Mouse (Mus musculus) adrenal gland, postnatal 10 days (tissue): ENCODE measurements around the gene Gm47995. TPM values are rescaled to one million over a fixed set of nuclear protein-coding genes. Genes with fewer than 3 reads are reported as not detected.
"Not testable (repeated sequence)": the region's sequence is repeated elsewhere in the genome, so short reads cannot be mapped to it uniquely, and the experiment has no call there.

ENCODE experiments used
- DNase-seq: peaks from one replicate; pipeline ENCODE4 v3.0.0; 2021; ENCODE audit warnings: mixed read lengths
- total RNA-seq, 2 experiments: library from RNA; stranded (reverse); gene quantifications; 2 replicates each; pipeline ENCODE4 v1.2.3; 2021

Gene Gm47995
- total RNA-seq, 2 experiments from 2014 or later: not detected

DNA sequence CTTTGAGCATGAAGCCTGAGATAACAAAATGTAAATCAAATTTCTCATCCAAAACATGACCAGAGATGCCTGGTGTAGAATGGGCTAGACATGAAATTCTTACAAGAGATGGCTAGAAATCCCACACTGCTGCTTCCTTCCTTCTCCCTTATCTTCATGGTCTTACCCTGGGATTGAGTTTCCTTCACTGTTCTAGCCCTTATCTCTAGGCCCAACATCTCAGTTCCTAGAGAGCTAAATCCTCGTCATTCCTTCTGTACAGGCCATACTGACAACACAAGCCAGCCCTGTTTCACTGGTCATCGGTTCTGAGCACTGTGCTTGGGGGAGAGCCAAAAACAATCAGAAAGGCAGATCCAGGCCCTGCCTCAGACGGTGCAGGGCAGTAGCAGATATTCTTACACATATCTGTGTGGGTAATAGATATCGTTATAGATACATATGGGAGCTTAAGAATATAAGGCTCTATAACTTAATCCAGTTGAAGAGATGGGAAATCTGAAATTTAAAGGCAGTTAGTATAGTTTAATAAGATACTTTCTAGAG lies 11.3 kb upstream of the Gm47995 start:
- DNase-seq: not testable (repeated sequence)

DNA sequence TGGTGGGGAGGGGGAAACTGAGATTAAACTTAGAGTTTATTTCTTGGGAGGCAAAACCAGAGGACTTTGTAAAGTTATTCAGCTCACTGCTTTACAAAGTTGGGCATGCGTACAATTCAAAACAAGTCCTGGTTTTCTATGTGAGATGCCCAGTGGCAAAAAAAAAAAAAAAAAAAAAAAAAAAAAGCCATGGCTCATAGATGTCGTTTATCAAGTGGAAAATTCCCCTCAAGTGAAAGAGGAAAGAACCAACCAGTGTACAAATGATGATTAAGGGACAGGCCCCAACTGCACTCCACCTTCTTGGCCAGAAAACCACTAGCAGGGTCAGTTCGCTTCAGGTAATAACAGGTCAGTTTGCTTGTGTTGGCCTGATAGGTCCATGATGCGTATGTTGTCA lies 9.8 kb upstream of the Gm47995 start:
- no peak for DNase-seq

DNA sequence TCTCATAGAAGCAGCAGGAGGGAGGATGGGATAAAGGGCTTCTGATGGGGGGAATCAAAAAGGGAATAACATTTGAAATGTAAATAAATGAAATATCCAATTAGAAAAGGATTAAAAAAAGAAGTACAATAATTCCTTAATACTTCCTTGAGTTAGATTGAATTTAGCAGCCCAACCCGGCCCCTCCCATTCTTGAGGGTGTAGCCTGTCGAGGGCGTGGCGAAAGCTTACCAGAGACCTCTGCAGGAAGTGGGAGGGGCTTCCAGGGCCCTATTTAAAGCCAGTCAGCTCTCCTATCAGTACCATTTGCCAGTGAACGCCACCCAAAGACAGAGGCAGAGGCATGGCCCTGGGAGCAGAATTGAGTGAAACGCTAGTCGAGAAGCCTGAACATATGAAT lies 6.2 kb upstream of the Gm47995 start, which contains the start of gene Gm8947:
Gene Gm8947, plus strand, starts transcription at position 302 of the 400 bp plus-strand sequence.
- DNase-seq: not testable (repeated sequence)

DNA sequence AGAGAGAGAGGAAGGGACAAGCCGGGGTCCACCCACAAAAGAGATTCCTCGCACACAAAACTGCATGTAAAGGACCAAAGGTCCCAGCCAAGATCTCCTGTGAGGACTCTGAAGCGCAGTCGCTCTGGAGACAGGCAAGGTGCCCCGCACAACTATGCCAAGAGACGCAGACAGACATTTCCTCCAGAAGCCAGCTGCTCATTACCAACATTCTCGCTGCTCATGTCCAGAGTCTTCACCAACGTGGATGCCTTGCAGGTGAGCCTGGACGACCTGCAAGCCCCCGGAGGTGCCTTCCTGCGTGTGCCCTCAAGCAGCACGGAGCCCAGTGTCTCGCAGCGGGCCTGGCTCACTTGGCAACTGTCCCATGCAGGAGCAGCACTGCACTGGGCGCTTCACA lies 5.5 kb upstream of the Gm47995 start:
- DNase-seq: not testable (repeated sequence)

DNA sequence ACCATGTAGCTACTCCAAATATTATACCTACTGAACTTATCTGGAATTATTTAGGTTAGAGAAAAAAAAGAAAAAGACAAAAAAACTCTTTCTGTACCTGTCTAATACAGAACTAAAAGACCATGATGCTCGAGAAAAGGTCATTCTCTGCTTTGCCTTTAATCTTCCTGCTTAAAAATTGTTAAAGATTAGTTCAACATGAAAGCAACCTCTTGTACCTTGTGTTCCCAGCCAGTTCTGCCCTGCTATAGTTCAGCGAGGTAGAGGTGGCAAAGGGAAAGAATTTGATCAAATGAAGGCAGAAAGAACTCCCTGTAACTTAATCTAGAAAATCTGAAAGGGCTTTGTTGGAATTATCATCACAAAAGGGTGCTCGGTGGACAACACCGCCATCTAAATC lies 2.3 kb upstream of the Gm47995 start:
- not testable (repeated sequence) for DNase-seq

DNA sequence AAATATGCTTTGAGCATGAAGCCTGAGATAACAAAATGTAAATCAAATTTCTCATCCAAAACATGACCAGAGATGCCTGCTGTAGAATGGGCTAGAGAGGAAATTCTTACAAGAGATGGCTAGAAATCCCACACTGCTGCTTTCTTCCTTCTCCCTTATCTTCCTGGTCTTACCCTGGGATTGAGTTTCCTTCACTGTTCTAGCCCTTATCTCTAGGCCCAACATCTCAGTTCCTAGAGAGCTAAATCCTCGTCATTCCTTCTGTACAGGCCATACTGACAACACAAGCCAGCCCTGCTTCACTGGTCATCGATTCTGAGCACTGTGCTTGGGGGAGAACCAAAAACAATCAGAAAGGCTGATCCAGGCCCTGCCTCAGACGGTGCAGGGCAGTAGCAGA lies 1.6 kb upstream of the Gm47995 start:
- DNase-seq: not testable (repeated sequence)

DNA sequence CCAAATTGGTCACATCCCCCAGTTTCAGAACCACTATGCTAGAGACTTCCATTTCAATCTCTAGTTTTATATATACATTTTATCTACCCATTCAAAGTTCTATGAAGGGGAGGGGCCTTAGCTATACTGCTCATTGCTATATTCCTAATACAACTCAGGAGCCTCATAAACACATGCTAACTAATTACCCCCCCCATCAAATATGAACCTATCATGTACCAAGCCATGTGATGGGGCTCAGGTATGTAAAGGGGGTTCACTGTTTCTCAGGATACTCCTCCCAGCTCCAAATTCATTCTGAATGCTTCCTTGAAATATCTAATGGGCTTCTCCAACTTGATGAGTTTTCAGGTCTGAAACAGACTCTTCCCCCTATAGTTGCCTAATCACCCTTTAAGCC lies 2.4 kb downstream of the Gm47995 start:
- not testable (repeated sequence) for DNase-seq

DNA sequence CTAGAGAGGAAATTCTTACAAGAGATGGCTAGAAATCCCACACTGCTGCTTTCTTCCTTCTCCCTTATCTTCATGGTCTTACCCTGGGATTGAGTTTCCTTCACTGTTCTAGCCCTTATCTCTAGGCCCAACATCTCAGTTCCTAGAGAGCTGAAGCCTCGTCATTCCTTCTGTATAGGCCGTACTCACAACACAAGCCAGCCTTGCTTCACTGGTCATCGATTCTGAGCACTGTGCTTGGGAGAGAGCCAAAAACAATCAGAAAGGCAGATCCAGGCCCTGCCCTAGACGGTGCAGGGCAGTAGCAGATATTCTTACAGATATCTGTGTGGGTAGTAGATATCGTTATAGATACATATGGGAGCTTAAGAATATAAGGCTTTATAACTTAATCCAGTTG lies 4.5 kb downstream of the Gm47995 start:
- DNase-seq: not testable (repeated sequence)

DNA sequence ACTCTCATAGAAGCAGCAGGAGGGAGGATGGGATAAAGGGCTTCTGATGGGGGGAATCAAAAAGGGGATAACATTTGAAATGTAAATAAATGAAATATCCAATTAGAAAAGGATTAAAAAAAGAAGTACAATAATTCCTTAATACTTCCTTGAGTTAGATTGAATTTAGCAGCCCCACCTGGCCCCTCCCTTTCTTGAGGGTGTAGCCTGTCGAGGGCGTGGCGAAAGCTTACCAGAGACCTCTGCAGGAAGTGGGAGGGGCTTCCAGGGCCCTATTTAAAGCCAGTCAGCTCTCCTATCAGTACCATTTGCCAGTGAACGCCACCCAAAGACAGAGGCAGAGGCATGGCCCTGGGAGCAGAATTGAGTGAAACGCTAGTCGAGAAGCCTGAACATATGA lies 5.6 kb downstream of the Gm47995 start, which contains the start of gene 3110040M04Rik:
Gene 3110040M04Rik, plus strand, starts transcription at position 304 of the 400 bp plus-strand sequence.
- not testable (repeated sequence) for DNase-seq

DNA sequence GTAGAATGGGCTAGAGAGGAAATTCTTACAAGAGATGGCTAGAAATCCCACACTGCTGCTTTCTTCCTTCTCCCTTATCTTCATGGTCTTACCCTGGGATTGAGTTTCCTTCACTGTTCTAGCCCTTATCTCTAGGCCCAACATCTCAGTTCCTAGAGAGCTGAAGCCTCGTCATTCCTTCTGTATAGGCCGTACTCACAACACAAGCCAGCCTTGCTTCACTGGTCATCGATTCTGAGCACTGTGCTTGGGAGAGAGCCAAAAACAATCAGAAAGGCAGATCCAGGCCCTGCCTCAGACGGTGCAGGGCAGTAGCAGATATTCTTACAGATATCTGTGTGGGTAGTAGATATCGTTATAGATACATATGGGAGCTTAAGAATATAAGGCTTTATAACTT lies 10.2 kb downstream of the Gm47995 start:
- DNase-seq: not testable (repeated sequence)

DNA sequence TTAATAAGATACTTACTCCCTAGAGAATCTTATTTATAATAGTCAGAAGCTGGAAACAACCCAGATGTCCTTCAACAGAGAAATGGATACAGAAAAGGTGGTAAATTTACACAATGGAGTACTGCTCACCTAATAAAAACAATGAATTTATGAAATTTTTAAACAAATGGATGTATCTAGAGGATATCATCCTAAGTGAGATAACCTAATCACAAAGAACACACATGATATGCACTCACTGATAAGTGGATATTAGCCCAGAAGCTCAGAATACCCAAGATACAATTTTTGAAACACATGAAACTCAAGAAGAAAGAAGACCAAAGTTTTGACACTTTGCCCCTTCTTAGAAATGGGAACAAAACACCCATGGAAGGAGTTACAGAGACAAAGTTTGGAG lies 10.7 kb downstream of the Gm47995 start:
- DNase-seq: not testable (repeated sequence)

DNA sequence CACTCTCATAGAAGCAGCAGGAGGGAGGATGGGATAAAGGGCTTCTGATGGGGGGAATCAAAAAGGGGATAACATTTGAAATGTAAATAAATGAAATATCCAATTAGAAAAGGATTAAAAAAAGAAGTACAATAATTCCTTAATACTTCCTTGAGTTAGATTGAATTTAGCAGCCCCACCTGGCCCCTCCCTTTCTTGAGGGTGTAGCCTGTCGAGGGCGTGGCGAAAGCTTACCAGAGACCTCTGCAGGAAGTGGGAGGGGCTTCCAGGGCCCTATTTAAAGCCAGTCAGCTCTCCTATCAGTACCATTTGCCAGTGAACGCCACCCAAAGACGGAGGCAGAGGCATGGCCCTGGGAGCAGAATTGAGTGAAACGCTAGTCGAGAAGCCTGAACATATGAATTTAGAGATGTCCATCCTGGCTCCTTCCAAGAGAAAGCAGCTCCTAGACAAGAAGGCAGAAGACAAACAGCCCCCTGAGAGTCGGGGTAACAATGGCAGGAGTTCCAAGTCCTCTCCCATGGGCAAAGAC lies 11.6 kb downstream of the Gm47995 start, which contains the start of gene Gm47996:
Gene Gm47996, plus strand, starts transcription at position 308 of the 532 bp plus-strand sequence.
- DNase-seq: not testable (repeated sequence)

DNA sequence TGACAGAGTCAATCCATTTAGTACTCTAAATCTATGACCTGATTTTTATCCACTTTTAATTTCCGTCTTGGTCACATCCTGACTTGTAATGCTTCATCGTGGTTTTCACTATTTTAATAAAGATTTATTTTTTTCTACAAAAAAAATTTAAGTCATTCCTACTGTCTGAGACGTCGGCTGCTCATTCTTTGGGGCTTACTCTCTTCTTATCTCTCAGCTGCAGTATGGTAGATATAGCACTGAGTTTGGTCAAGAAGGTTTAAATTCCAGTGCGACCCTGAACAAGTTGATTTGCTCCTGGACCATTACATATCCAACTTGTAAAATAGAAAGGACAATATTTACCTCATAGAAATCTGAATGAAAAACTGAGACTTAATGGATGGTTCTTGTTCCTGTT lies 13.4 kb downstream of the Gm47995 start:
- not testable (repeated sequence) for DNase-seq

DNA sequence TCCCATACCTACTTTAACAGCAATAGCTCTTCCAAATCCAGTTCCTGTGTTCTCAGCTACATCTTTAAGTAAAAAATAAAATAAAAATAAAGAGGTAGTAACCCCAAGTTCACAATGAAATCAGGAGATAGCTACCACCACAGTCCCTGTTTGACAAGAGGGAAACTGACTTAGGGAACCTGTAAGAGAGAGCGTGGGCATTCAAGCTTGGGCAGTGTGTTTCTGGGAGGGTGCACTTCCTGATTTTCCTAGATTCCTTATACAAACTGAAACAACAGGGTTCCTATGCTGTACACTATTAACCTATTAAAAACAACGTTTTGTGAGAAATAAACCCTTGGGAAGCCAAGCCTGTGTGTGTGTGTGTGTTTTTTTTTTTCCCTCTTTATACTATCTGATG lies 16.6 kb downstream of the Gm47995 start:
- DNase-seq: no peak

DNA sequence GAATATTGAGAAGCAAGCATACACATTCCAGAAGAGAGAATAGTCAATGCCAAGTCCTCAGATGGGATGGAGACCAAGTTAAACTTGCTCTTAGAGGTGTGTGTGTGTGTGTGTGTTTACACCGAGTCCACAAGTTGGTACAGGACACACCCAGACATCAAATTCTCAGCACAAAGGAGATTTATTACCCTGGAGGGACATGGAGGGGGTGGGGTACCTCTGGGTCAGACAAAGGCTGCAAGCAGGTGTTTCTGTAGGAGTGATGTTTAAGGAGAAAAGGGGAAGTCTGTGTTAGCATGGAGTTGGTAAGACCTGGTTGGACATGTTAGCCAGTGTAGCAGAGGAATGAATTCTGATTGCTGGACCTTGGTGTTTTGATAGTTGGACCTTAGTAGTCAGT lies 17.7 kb downstream of the Gm47995 start:
- DNase-seq: no peak

DNA sequence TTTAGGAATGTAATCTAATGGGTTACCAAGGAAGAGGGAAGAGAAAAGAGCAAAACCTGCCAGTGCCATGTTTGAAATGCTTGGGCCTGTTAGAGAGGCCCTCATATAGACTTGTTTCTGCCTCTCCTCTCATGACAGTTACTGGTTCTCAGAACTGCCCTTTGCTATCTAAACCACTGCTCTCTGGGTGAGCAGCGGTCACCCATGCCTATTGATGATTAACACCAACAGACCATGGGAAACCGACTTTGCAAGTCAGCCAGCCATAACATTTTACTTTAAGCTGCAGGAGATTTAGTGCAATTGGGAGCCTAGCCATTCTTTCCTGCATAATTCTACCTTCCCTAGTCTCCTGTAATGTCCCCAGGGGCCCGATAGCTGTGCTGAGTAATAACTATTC lies 18.2 kb downstream of the Gm47995 start:
- no peak for DNase-seq

DNA sequence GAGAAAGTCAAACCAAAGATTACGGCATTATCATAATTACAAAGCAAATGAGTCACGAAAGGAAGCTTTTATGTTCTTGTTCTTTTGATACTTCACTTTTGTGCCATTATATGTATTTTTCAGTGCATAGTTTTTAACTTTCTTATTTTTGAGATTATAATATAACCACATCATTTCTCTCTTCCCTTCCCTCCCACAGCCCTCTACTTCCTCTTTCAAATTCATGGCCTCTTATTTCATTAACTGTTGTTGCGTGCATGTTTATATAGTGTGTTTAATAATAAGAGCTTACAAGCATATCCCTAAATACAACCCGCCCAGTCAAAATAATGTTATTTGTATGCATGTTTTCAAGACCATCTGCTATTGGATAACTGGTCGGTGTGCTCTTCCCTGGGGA lies 20.8 kb downstream of the Gm47995 start:
- no peak for DNase-seq

DNA sequence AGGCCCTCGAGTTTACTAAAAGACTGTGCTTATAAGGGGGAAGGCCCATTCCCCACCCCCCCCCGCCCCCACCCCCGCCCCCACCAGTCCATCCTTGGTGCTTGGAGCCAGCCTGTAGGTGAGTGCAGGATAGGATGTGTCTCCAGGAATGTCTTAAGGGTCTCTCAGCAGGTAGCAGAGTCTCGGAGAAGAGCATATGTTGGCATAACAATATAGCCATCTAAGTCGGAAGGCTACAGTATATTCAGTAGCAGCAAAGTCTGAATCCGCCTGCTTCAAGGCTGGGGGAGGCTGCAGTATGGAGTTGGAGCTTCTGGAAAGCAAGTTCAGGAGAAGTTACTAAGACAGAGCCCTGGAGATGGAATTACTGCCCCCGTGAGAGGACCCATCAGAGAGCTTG lies 21.9 kb downstream of the Gm47995 start:
- no peak for DNase-seq

DNA sequence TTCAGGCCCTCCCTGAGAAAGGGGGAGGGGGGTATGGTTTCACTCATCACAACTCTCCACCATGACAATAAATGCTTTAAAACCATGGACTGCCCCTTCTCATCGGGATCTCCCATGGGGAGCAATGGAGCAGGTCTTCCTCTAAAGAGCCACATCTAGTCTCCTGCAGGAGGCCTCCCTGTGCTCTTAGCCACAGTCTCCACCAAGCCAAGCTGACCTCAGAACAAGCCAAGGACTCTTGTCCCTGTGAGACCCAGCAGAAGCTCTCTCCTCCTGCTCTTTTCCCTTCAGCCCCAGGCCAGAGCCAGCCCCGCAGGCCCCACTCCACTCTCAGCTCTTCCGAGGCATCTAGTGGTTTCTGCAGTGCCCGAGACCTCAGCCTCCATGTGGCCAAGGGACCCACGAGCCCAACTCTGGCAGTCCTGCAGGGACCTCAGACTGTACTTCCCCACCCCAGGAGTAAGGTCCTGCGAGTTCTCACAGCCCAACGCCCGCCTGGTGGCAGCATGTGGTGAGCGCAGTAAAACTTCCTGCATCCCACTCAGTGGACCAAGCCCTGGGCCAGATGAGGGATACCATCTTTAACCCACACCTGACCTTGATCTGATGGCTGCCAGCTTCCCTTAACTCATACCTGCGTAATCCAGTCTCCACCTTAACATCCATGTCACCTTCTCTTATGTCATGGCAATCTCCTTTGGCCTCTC lies 24.5 kb downstream of the Gm47995 start:
- no peak for DNase-seq

DNA sequence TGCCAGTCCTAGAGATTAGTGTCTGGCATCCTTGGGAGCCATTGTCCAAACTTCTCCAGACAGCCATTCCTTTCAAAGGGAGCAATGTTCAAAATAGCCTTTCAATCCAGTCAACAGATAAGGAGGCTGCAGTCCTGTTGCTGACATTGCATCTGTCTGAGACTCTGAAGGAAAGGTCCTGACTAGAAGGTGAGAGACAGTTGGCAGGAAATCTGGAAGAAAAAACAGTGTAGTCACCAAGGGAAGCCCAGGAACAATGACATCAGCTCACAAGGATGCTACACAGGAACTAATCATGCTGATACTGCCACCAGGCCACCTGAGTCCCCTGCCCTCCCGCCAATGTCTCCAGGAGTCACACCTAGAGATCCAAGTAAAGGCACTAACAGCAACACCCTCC lies 25.1 kb downstream of the Gm47995 start:
- DNase-seq: no peak

DNA sequence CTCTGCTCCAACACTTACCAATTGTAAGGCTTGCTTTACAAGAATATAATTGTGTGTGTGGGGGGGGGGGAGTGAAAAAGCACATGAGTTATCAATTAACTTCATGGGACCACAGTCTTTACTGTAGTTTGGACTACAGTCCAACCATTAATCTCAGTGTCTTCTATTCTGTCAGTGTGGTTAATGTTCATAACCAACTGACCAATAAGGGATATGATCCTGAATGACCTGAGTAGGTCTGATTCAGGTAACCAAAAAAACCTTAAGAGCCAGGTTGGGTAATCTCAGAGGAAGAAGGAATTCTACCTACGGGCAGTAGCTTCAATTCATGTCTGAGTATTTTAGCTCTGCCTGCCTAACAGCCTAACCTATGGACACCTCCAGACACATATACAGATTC lies 26.3 kb downstream of the Gm47995 start:
- no peak for DNase-seq

DNA sequence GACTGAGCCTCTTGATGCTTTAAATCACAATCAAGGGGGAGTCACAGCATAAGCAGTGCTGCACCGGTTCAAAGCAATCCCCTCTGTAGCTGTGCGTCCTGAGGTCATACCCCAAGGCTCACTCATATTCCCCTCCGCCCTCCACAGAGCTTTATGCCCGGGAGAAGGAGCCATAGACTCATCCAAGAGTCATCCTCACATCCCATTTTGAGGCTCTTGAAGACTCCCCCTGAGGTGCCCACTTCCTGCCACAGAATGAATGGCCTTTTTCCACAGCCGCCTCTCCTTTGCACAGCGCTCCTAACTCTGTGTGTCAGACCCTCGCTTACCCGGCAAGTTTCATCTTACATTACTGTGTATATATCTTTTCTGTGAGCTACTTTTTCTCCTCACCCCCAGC lies 29.3 kb downstream of the Gm47995 start:
- no peak for DNase-seq

DNA sequence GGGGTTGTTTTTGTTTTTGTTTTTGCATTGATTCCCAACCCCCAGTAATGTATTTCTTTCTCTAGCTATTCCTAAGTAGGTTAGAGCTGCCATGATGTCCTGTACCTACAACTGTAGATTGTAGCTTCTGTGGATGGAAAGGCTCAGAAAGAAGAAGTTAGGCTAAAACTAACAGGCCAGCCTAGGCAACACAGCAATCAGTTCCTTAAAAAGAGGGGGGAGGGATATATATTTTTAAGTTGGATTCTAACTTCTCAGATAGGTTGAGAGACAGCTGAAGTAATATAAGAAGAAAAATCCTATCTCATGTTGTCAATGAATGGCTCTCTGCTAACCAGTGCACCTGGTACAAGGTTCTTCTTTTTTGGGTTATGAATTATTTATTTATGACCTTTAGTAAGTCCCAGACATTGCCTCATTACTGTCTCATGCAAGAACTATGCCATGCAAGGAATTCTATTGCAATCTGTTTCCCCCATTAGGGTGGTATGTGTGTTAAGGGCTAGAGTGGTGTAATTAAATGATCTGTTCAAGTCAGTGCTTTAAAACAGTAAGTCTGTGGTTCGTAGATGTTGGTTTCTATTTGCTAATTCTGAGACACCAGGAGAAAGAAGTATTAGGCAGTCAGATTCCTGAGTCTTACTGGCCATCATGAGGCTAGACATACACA lies 30.2 kb downstream of the Gm47995 start:
- no peak for DNase-seq
